Mouse (Mus musculus): ENCODE results near the gene Mrtfb. TPM values are rescaled to one million over a fixed set of nuclear protein-coding genes. Genes with fewer than 3 reads are reported as not detected.
A peak's percentile ranks its signal among the peaks of the same experiment; 100 is the strongest.

The Mrtfb gene
- polyA plus RNA-seq (2017; shearing (Covaris generic)), result 10 to 100 TPM; 11.9 to 14.2 TPM

DNA sequence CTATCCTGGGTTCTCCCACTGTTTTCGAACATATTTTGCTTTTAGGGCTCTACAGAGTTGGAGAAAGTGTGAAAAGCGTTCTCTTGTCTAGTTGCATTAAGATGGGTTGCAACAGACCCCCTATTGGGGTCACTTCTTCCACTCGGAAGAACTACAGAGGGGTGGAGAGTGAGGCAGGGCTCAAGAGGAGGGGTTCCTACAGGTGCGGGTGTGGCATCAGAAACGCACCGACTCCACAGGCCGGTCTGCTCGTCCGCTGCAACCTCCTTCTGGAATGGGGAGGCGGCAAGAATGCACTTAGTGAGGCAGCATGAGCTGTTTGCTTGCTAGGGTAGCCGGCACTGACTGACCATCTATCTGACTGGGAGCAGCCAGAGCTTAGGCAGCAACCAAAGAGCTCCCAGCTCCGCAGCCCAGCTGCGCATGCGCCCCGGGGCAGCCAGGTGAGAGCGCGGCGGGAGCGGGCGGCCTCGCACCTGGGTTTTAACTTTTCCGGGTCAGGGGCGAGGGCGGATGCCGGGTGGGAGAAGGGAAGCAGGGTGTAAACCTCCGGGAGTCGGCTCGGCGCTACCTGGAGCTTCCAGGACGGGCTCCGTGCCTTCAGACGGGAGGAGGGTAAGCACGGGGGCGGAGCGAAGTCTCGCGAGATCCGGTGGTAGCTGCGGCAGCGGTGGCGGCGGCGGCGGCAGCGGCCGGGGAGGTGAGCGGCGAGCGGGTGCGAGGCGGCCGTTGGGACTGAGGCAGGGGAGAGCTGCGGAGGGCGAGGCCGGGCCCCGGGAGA, at the start of gene Mrtfb:
Mrtfb (plus strand) TSS at position 627 of the 781 bp plus-strand sequence.
- ATAC-seq, result peak; percentile 90

DNA sequence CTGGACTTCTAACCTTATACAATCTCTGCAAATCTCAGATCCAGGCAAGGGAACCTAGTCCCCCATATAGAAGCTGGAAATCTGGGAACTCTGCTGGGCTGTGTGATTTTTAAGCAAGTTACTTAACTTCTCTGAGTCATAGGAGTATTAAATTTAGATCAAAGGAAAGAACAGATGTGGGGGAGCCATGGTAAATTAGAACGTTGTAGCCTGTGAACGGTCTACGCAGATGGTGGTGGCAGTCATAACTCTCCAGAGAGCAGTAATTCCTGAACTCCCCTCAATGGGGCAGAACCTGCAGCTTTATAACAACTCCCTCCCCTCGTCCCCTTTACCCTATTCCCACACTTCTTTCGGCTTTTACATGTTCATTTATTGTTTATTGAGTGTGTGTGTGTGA, 48.6 kb upstream of the Mrtfb start:
- no peak for ATAC-seq

DNA sequence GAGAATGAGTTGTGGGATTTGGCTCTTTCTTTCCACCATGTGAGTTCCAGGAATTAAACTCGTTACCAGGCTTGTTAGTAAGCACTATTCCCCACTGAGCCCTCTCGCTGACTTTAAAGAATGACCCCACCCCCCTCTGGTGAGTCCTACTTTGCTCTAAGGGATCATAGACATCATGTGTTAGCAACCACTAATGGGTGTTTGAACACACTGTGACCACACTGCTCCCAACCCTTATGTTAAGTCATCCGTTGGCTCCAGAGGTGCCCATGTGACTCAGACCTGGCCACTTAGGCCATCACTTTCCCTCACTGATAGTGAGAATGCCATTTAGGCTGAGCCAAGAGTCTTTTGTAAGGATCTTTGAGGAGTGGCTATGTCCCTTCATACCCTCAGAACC, 48.2 kb upstream of the Mrtfb start:
- no peak for ATAC-seq

DNA sequence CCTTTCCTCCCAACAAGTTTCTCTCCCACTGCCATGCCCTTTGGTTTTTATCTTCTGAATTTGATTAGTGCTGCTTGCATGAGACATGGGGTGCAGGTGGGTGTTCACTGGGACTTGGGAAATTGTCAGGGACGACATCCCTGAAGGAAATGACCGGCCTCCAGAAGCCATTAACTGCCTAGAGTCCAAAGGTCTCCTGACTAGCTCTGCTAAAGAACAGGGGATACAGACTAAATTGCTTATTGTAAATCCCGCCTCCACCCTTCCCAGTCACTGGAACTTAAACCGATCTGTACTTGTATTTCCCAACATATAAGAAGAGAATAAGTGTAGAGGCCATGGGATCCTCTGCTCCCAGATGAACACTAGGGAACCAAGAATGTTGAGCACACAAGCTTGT, 43.5 kb upstream of the Mrtfb start:
- ATAC-seq, result no peak

DNA sequence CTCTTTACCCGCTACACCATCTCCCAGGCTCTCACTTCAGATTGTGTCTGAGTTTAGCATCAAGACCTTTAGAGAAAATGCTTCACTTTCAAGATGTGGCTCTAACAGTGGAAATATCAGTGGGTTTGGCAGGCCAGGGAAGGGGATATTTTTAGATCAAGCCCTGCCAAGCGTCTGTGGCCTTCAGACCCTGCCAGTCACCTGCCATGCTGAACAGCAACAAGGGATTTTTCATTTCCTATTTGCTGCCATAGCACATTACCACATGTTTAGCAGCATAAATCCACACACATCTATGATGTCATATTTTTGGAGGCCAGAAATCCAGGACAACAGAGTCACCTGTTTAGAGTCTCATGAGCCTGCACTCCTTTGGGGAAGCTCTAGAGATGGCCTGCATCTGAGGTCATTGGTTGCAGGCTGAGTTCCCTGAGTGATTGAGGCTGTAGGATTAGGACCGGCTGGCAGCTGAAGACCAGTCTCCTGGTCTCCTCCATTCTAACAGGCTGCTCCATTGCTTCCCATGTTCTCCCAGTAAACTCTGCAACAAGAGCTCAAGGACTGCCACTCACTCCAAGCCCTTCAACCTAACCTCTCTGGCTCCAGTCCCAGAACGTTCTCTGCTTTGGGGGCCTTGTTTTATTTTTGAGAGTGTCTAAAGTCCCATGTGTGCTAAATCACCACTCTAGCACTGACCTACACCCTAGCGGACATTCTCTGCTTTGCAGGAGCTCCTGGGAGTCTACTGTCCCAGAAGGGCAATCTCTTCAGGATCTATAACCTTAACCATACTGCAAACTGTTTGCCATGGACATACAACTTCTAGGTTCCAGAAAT, 39.9 kb upstream of the Mrtfb start:
- ATAC-seq, result no peak

DNA sequence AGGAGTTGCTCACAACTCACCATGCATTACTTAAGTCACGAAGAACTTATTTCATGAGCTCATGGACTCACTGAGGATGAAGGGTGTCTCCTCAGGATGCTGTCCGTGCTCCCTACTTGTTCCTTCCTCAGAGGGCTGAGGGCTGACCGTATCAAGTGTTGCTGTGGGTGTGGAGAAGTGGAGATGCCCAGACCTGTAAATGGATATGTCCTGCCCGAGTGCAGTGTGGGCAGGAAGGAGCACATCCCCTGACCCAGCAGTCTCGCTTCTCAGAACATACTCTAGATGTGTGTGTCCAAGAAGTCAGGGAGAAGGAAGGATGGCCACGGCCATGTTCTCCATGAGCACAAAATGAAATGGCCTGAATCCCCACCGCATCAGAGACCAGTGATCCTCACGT, 38.3 kb upstream of the Mrtfb start:
- no peak for ATAC-seq

DNA sequence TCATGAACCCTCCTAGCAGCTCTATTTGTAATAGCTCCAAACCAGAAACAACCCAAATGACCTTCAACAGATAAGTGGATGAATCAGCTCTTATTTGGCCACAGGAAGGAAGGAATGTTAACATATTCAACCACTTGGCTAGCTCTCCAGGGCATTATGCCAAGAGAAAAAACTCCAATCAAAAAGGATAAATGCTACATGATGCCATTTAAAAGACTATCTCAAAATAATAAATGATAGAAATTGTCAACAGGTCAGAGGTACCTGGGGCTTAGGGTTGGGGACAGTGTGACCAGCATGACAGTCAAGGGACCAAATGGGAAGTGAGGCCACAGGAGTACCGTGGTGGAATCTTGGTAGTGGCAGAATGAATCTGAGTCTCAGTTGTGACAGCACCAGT, 34.8 kb upstream of the Mrtfb start:
- ATAC-seq, result no peak

DNA sequence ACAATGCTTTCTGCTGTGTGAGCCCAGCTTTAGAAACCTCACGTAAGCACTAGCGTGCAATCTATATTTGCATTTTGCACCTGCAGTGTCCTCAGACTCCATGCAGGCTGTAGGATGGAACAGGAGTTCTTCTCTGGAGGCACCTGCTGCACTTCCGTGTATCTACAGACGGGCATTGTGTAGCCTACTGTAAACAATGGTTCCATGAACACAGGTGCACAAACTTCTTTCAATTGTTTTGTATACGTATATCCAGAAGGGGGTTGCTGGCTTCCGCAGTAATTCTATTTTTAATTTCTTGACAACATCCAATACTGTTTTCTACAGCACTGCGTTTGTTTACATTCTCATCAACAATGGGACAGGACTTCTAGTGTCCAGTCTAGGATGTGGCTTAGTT, 24.2 kb upstream of the Mrtfb start:
- ATAC-seq, result no peak

DNA sequence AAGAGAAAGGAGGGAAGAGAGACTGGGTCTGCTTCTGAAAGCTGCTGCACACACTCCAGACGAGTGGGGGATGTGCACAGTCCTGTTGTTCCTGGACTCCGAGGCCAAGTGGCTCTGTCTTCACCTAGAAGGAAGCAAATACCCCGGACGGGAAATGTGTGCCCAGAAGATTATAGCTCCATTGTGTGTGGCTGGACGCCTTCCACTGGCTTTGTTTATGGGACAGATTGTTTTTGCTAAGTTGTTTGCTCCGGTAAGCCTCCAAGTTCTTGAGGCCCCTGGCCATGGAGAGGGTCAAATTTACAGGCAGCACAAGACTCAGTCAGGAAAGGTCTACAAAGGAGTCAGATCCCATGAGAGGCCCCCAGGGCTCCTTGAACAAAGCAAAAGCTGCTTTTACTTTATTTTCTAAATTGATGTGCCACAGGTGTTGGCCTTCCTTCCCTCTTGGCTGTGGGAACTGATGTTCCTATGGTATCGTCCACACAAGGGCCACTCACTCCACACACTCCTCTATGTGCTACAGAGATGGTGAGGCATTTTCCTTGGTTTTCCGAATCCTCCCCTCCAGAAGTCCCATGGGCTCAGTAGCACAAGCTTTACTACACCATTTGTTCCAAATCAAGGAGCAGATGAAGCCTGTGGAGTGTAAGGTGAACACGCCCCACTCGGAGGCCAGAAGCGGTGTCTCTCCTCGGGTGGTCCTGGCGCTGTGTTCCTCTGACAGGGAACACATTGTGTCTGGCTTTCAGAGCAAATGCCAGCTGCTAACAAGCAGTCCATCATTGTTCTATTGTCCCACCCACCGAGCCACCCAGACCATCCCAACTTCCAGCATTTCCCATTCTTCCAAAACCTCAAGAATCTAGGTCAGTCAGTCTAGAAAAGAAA, 23.1 kb upstream of the Mrtfb start:
- no peak for ATAC-seq

DNA sequence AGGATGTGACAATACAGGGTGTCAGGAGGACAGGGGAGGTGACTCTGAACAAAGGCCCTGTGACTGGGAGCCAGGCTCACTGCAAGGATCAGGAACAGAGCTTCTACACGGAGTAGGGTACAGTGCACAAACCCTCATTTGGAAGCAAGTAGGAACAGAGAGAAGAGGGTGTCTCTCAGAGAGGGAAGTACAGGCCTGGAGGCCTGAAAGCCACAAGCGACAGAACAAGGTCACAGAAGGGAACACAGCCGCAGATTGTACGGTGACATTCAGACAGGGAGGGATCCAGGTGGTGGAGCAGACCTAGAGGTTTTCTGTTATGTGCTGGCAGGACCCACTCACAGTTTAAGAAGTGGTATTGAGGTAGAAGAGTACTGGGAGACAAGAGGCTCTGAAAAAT, 17.2 kb upstream of the Mrtfb start:
- ATAC-seq, result no peak

DNA sequence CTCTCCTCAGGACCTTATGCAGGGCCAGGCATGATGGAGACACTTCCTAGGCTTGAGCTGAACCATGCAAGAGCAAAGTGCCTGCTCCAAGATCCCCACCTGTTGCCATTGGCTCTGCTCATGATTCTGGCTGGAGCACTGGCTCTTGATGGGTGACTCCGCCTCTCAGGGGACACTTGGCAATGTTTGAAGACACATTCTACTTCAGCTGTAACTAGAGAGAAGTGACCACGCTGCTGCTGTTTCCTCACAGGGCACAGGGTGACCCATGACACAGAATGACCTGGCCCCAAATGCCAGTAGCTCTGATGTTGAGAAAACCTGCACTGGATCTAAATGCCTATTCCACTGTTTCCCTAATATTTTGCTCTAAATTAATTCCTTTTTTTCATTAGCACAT, 16.7 kb upstream of the Mrtfb start:
- no peak for ATAC-seq

DNA sequence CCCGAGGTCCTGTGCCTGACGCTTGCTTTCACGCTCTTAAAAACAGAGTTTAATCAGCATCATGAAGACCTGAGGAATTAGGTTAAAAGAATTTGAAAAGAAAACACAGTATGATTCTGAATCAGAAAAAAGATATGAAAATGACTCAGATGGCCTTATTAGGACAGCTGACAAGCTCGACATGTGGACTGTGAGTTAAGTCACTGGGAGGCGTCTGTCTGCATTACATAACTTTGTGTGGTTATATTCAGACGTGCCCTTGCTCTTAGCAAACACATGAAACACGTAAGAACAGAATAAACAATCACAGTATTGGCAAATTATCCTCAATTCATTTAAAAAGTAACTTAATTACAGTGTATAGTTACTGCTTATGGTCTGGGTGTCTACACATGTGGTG, 16.0 kb upstream of the Mrtfb start:
- no peak for ATAC-seq

DNA sequence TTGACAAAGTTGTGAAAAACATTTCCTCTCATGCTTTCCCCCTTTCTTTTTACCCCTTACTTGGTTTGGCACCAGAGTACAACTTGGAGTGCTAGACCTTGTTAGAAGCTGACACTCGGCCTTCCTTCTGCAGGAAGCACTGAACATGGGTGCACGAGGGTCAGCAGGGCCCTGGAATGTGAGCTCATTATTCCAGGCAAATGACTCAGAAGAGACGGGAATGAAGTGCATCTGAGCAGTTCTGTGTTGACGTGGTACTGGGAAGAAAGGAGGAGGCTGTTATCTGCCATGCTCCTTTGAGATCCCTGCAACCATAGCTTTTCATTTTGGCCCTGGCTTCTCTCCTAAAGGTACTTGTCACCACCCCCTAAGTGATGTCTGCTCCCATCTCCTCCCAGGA, 10.6 kb upstream of the Mrtfb start:
- ATAC-seq, result no peak

DNA sequence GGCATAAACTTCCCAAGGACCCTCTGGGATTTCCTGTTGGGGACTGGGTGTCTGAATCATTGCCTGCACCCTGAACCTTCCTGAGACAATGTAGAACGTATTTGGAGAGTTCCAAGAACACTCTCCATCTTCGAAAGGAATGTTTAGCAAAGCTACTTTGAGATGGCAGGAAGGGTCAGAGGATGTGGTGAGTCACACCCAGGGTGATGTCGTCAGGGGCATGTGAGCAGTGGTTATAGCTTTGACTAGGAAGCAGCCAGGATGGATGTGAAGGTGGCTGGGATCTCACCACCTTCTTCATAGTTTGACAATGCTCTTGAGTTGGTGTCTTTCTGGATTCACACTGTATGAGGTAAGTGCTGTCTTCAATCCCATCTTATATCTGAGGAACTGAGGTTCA, 9.4 kb upstream of the Mrtfb start:
- ATAC-seq, result peak; percentile 28

DNA sequence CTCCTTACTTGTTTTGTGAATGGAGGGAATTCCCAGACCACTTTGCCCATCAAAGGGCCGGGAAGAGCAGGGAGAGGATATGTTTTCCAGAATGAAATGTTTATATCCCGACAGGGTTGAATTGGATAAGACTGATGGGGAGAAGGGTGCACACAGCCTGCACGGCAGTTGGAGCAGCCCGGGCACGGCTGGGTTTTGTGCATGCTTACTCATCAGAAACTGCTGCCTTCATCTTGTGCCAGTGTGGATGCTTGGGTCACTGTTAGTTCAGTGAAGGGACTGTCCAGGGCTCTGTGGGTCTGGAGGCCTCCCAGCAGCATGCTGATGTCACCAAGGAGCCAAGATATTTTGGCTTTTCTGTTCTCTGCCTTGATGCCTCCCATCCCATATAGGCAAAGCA, 6.2 kb upstream of the Mrtfb start:
- no peak for ATAC-seq

DNA sequence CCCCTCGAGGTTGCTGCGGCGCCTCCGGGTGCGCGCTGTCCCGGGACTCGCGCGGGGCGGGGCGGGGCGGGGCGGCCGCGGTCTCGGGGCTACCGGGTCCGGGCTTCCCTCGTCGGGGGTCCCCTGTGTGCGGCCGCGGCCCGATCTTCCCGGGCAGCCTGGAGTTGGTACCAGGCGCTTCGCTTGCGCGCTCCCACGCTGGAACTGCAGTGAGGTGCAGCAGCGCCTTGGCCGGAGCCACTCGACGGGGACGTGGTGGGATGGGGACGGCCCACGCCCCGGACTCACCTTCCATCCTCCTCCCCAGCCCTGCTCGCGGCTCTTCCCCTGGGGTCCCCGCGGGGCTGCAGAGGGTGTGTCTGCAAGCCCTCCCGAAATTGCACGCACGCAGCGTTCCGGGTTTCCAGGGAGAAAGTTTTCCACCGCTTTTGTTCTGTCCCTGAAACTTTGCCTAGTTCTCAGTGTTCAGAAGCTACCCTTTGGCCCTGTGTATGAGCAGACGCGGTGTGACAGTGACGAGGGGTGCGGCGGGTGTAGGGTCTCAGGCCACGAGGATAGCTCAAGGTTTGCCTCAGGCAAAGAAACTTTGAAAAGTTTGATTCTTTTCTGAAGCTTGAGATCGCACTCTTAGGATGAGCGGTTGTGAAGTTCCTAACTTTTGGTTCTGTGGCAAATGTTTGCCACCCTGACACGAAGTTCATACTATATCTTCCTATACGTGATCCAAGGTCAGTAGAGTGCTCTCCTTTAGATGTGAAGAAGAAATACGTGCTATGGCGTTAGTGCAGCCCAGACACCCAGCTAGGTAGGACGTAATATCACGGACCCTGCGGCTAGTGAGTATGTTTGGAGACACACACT, 616 bp downstream of the Mrtfb start:
- ATAC-seq, result no peak

DNA sequence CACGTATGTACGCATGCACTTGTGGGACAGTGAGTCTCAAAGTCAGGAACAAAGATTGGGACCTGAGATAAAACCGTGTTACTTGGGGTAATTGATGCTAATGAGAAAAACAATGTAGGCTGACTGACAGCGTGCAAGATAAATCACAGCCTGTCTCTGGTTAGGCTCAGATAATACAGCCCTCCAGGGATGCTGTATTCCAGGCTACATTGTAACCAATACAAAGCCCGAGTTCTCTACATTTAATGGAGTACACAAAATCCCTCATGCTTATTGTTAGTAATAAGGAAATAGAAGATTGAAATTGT, 1.2 kb downstream of the Mrtfb start:
- ATAC-seq, result no peak

DNA sequence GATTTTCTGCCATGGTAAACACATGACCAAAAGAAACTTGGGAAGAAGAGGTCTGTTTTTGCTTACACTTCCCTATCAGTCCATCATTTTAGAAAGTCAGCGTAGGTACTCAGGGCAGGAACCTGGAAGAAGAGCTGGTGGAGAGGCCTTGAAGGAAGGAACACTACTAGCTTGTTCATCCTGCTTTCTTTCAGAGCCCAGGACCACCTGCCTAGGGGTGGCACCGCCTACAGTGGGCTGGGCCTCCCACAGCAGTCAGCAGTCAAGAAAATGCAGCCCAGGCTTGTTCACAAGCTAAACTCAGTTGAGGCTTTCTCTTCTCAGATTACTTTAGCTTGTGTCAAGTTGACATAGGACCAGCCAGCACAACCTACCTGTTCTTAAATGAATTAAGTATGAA, 2.7 kb downstream of the Mrtfb start:
- no peak for ATAC-seq

DNA sequence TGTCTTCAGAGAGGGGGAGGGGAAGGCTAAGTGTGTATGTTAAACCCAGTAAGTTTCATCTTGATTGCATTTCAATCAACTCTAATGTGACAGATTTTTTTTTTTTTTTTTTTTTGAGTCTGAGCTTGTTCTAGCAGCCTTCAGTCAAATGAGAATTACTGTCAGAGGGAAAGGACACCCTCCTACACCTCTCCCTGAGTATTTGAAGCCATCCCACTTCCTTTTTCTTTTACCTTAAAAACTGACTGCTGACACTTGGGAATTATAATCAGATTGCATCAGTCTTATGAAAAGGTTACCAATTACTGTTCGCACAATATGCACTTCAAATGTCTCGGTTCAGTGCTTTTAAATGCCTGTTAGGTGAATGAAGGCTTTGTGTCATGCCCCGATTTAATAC, 10.0 kb downstream of the Mrtfb start:
- no peak for ATAC-seq

DNA sequence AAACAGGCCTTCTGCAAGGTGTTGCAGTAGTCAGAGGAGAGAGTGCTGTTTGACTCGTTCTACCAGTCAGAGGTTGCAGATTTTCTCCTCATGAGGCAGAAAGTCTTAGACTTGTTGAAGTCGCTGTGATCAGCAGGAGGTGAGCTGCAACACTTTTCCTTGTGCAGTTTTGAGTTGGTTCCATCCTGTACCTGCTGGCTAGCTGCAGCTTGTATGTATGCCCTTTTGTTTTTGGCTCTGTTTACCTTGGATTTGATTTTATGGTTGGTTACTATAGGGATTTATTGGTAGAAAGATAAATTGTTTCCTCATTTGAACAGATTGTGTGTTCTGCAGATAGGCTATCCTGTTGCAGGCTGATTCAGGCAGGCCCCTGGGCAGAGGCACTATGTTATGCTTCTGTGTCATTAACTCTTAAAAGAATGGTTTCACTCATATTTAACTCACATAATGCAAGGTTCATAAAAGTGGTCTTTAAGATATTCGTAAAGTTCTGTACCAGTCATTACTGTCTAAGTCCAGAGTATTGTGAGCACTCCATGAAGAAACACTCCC, 11.1 kb downstream of the Mrtfb start:
- no peak for ATAC-seq

DNA sequence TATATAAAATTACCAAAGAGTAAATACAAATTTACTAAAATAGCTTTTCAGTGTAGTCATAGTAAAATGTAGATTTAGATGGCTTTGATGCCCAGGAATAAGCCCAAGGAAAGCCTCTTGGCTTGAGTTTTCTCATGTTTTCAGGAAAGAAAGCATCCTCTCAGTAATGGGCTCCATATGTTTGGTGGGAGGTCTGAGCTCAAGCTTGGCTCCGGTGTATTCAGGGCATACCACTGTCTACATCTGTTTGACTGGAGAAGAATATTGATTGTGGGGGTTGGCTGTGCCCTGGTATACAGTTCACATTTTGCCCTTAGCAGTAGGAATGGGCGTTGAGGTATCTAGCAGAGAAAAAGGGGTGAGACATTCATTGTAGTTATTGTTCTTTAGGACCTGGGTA, 13.1 kb downstream of the Mrtfb start:
- no peak for ATAC-seq

DNA sequence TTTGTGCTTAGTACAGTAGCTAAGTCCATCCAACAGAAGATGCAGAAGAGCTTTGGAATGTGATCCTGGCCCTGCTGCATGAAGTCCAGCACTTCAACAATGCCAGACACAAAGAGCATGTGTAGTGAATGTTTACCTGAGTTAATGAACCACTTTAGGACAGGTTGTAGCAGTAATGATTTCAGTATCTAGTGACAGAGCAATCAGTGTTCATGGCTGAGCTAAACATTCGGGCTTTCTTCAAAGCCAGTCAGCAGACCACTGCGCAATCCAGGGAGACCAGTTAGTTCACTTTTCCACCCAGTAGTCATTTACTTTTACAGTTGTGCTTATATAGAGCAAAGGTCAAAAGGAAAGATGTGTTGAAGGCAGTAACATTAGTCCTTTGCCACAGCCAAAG, 20.0 kb downstream of the Mrtfb start:
- no peak for ATAC-seq

All from activated CD4-positive, CD25-positive, alpha-beta regulatory T cell, adult 4 months (primary cell).